13 mouse cellular contexts compared by ENCODE assay signal in the genomic region with DNA sequence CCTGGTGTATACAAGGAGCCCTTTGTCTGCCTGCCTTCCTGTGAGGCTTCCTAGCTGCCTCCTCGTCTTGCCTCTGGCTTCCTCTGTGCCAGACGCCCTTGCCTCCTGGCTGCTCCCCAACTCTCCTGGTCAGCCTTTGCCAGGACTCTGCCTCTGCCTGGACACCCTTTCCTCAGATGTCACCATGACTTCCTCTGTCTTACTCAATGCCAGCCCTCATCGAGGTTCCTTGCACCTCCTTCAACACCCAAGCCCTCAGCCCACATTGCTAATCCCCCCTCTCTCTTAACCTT. TPM values are rescaled to one million over a fixed set of nuclear protein-coding genes. Genes with fewer than 3 reads are reported as not detected.
DNase-seq lines count a peak whose midpoint lies in the region; ATAC-seq and TF ChIP-seq lines count a peak whose summit lies in the region.
"Had no signal": no experiment of that assay in that cellular context is flagged by ENCODE, and none has a peak within 500 bp of the region (broad histone marks: within the 10 kb centered on the region; RNA-seq: fewer than 3 reads in every experiment).

No protein-coding gene starts in this region.

- 0 out of 2 replicates have a peak, but pooled peaks cover 3% of the 10 kb centered on the region for H3K27me3 ChIP-seq in kidney, embryonic 15.5 days
- H3K27me3 ChIP-seq in liver, postnatal 0 days (ENCODE audit: insufficient read depth, low read length): no peaks in the 10 kb centered on the region
- H3K27me3 ChIP-seq: neural tube, embryonic 13.5 days; Patski had no signal

- 50% methylated on average over 3 of the region's 3 CpGs for WGBS in kidney, embryonic 15.5 days
- WGBS in liver, postnatal 0 days (ENCODE audit: insufficient replicate concordance): 20% methylated on average over 3 of the region's 3 CpGs

- H3K27ac ChIP-seq in kidney, embryonic 15.5 days: no peak overlapping the region
- H3K27ac ChIP-seq in liver, postnatal 0 days (ENCODE audit: low read depth): peak overlapping the region; percentile 96
- H3K27ac ChIP-seq: midbrain, embryonic 10.5 days; neural tube, embryonic 13.5 days had no signal

- no peak overlapping the region for H3K9ac ChIP-seq in kidney, embryonic 15.5 days
- H3K9ac ChIP-seq in liver, postnatal 0 days (replicated peaks): peak overlapping the region; percentile 74
- H3K9ac ChIP-seq: neural tube, embryonic 13.5 days had no signal

- H3K4me3 ChIP-seq in kidney, embryonic 15.5 days (replicated peaks): no peak overlapping the region
- peak overlapping the region; percentile 43 for H3K4me3 ChIP-seq in liver, postnatal 0 days (ENCODE audit: low read depth, low read length)
- H3K4me3 ChIP-seq: midbrain, embryonic 10.5 days; neural tube, embryonic 13.5 days had no signal

- TF ChIP-seq EP300 in liver, postnatal 0 days (IDR thresholded peaks at IDR 0.05; ENCODE audit: low read depth): no peak

- H3K9me3 ChIP-seq in kidney, embryonic 15.5 days (replicated peaks): no peaks in the 10 kb centered on the region
- no peaks in the 10 kb centered on the region for H3K9me3 ChIP-seq in liver, postnatal 0 days (ENCODE audit: low read length)
- H3K9me3 ChIP-seq: midbrain, embryonic 10.5 days; neural tube, embryonic 13.5 days had no signal

- no peak overlapping the region for H3K4me2 ChIP-seq in kidney, embryonic 15.5 days
- peak overlapping the region; percentile 69 for H3K4me2 ChIP-seq in liver, postnatal 0 days (ENCODE audit: low read depth, low read length)
- H3K4me2 ChIP-seq: neural tube, embryonic 13.5 days had no signal

- no peak for ATAC-seq in kidney, embryonic 15.5 days (replicated peaks; ENCODE audit: low FRiP score)
- 0 out of 2 replicates have a peak, but pooled peaks have one; percentile 2 for ATAC-seq in liver, postnatal 0 days

- no peak for TF ChIP-seq CTCF in liver, postnatal 0 days (IDR thresholded peaks at IDR 0.05; ENCODE audit: low read depth)

- DNase-seq in cerebellum, postnatal 10 days: peak; percentile 38 to 41
- DNase-seq in cerebellum, adult 9-11 months: no peak
- DNase-seq in kidney, adult 8-10 months: peak; percentile 63 to 74
- peak; percentile 52 for DNase-seq in fat pad, adult 2 months (ENCODE audit: extremely low read depth, low read depth, low spot score)
- DNase-seq in liver, postnatal 0 days: peak; percentile 15
- no peak for DNase-seq in ovary, adult 18-20 months (ENCODE audit: low spot score)
- DNase-seq in cerebellum, adult 8-10 months: no peak
- DNase-seq: left cerebral cortex, postnatal 4 days had no signal

- H3K36me3 ChIP-seq in kidney, embryonic 15.5 days: no peaks in the 10 kb centered on the region
- no peaks in the 10 kb centered on the region for H3K36me3 ChIP-seq in liver, postnatal 0 days (replicated peaks; ENCODE audit: insufficient read depth, low read length)
- H3K36me3 ChIP-seq: midbrain, embryonic 10.5 days; neural tube, embryonic 13.5 days had no signal

- H3K4me1 ChIP-seq in kidney, embryonic 15.5 days: 0 out of 2 replicates have a peak, but pooled peaks cover 4% of the 10 kb centered on the region
- H3K4me1 ChIP-seq in liver, postnatal 0 days (ENCODE audit: insufficient read depth): peaks cover 4% of the 10 kb centered on the region; the same call in 1 of the 2 replicates
- H3K4me1 ChIP-seq: midbrain, embryonic 10.5 days; neural tube, embryonic 13.5 days had no signal

RNA-seq across cellular contexts. Expression of gene Acox2, which starts 0.9 kb away (rescaled TPM):
- 0.94 and 1.1 TPM in 2 replicates for polyA plus RNA-seq in kidney, embryonic 15.5 days (2015; fragmentation: Nextera tagmentation; extraction: Ambion mirVana)
- polyA plus RNA-seq in liver, postnatal 0 days (2015; fragmentation: Nextera tagmentation; extraction: Ambion mirVana): 64.9 and 66.7 TPM in 2 replicates
- polyA plus RNA-seq: C2C12; neural tube, embryonic 13.5 days had no signal

RNA-seq across cellular contexts. Expression of gene Kctd6, which starts 44.3 kb away (rescaled TPM):
- 9.0 and 9.3 TPM in 2 replicates for polyA plus RNA-seq in kidney, embryonic 15.5 days (2015; fragmentation: Nextera tagmentation; extraction: Ambion mirVana)
- polyA plus RNA-seq in liver, postnatal 0 days (2015; fragmentation: Nextera tagmentation; extraction: Ambion mirVana): 9.7 and 10.0 TPM in 2 replicates

RNA-seq across cellular contexts. Expression of gene Fam107a, which starts 59.5 kb away (rescaled TPM):
- polyA plus RNA-seq in kidney, embryonic 15.5 days (2015; fragmentation: Nextera tagmentation; extraction: Ambion mirVana): 5.7 and 6.0 TPM in 2 replicates
- polyA plus RNA-seq in liver, postnatal 0 days (2015; fragmentation: Nextera tagmentation; extraction: Ambion mirVana): not detected in 2 replicates
- polyA plus RNA-seq: C2C12 had no signal

Comparison
In these comparisons a context has a peak if more than half of its experiments do, and no peak if none do; other contexts are left out.
1. DNase-seq: peak in cerebellum, postnatal 10 days (2 of 2), kidney, adult 8-10 months (2 of 2), fat pad, adult 2 months (single experiment) and liver, postnatal 0 days (single experiment); none in cerebellum, adult 9-11 months (single experiment), ovary, adult 18-20 months (single experiment) and cerebellum, adult 8-10 months (single experiment).
2. RNA of gene Acox2, which starts 0.9 kb away (polyA plus RNA-seq): 64.9 to 66.7 TPM in liver, postnatal 0 days; 0.94 to 1.1 TPM in kidney, embryonic 15.5 days; every median in the first group is over 10 times any median in the second.